Mouse (Mus musculus) spleen, adult 2 months (tissue): ENCODE measurements around the gene Fzr1.

Source experiments
- CTCF ChIP-seq: fragments of 200-500 bp; IDR thresholded peaks from 2 replicates; pipeline ENCODE4 v1.5.1; 2011; ENCODE audit warnings: mild to moderate bottlenecking, inconsistent platforms; ENCODE audit not compliant: insufficient read depth, insufficient read length, insufficient replicate concordance; ENCODE audit errors: extremely low read depth
- POLR2A ChIP-seq: fragments of 200-500 bp; IDR thresholded peaks from 2 replicates; pipeline ENCODE4 v1.6.1; 2011; ENCODE audit warnings: low read depth, low read length, inconsistent platforms

- TF ChIP-seq CTCF, result no peak
- TF ChIP-seq POLR2A, result peak; percentile 39
Measured at GRCm38 (mm10) chr10:81377793-81378552, at the start of gene Fzr1.
